Mouse (Mus musculus): Measurements from ENCODE around the gene Brwd3. TPM values are rescaled to one million over a fixed set of nuclear protein-coding genes. Genes with fewer than 3 reads are reported as not detected.

Brwd3 gene
- 10 to 100 TPM; 21.6 to 23.6 TPM for total RNA-seq (2023)

GRCm38 (mm10) chrX:108834090-108834774 lies at the start of gene Brwd3:
Gene Brwd3 (minus strand): TSS chrX:108834372.

Other genes with a start within 250 kb of the Brwd3 start
- not detected for gene Gm379, start 169.5 kb downstream of the Brwd3 start, total RNA-seq (2023)
- 10 to 100 TPM; 10.4 to 10.8 TPM for gene Hmgn5, start 179.0 kb upstream of the Brwd3 start, total RNA-seq (2023)